Mouse (Mus musculus) frontal cortex, postnatal 36 days (tissue): ENCODE measurements around the gene Ddb2.
A peak's percentile ranks its signal among the peaks of the same experiment; 100 is the strongest.

ENCODE experiments used
- DNase-seq, 2 experiments: peaks; one replicate each; pipeline ENCODE4 v3.0.0; 2022; ENCODE audit warnings: low spot score in 2 of 2

Ddb2 gene

GRCm38 (mm10) chr2:91236601-91237510 lies at the start of gene Ddb2:
Gene Ddb2 (minus strand): TSS chr2:91236982.
- DNase-seq = peak; percentile 81

- peak; percentile 79 to 89 for DNase-seq
Observed at GRCm38 (mm10) chr2:91285885-91286505, 49.2 kb upstream of the Ddb2 start.

DNA sequence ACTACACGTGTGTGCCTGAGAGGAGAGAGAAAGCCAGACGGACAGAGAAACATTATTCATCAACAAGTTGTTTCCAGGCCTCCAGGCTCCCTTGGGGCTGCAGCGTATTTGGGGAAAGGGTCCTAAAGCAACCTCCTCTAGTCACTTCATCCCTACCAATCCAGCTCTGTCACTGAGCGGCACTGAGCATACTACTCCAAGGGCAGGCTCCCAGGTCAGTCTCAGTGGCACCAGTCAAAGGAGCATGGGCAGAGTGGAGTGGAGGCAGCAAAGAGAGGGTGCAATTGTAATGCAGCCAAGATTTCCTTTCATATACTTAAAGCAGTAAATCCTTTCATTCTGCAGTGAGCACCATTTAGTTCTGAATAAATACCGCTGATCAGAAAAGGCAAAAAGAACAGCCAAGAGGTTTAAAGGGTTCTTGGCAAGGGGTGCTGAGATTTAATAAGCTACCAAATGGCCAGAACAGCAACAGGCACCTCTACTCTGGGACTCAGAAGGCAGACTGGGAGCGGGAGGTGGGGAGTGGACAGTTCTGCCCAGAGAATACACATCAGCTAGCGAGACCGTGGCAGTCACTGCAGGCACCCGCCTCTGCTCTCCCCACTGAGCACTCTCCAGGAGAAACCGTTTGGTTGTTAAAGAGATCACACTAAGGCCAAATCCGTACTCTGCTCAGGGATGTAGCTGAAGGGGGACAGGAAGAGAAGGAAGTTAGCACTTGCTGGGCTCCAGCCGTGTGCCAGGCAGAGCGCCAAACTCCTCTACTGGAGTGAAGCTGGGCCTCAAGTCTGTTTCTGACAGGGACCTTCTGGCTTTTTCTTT lies 47.8 kb upstream of the Ddb2 start:
- DNase-seq = peak; percentile 50 to 54

- DNase-seq = no peak
Observed at GRCm38 (mm10) chr2:91283972-91284371, 47.2 kb upstream of the Ddb2 start.

DNA sequence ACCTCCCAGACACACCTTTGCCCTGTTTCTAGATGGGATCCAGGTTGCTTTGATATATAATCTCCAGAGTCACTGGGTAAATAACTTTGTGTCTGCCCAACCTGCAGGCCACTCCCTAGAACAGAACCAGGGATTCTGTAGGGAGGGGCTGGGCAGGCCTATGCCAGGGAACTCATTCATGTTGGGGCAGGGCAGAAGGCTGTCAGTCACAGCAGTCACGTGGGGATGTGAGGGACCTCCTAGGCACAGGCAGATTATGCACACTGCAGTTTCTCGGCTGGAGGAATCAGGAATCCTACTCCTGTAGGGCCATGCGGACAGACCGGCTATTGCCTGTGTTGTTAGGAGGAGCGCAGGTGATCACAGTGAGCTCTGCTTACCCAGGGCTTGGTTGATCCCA lies 44.6 kb upstream of the Ddb2 start:
- DNase-seq = no peak

- DNase-seq = no peak
Observed at GRCm38 (mm10) chr2:91279372-91279755, 42.6 kb upstream of the Ddb2 start.

DNA sequence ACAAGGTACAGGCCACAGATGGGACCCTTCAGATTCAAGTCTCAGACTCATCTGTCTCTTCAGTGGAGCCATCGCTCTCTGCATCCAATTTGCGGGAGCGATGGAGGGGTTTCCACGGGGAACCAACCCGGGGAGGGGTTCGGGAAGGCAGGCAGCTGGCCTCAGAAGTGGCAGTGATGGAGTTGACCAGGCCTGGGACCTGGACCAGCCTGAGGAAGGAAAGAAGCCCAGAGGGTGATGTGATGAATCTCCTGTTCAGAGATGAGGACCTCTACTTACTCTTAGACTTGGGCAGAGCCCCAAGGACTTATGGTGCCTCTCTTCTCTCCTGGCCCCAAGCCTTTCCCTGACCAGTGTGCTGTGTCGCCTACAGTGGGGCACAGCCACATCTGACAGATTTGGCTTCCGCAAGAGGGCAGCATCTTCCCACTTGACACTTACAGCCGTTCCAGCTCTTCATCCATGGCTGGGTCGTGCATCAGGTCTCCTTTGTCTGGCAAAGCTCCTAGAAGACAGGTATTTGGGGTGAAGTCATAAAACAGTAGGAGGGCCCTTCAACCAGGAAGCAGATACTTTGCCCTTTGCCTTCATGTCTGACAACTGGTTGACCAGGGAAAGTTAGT lies 42.1 kb upstream of the Ddb2 start:
- DNase-seq = peak in 1 of 2 experiments; percentile 67

- DNase-seq = no peak
Observed at GRCm38 (mm10) chr2:91269687-91270133, 32.9 kb upstream of the Ddb2 start.

DNA sequence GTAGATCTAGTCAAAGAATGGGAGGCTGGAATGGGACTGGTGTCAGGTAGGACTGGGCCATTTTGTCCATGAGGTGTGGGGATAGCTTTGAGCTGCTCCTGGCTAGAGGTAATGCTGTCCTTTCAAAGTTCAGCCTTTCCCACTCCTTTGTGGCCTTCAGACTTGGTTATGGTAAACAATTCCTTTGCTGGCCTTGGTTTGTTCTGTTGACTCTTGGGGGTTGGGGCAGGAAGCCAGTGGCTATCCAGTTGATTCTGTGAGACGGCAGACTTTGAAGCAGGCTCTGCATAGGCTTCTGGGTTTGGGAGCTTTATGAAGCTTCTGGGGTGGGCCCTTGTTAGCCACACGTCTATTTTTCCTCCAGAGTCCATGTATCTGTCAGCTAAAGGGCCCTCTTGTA lies 31.9 kb upstream of the Ddb2 start:
- DNase-seq = no peak

- DNase-seq = no peak
Observed at GRCm38 (mm10) chr2:91268042-91268441, 31.3 kb upstream of the Ddb2 start.

DNA sequence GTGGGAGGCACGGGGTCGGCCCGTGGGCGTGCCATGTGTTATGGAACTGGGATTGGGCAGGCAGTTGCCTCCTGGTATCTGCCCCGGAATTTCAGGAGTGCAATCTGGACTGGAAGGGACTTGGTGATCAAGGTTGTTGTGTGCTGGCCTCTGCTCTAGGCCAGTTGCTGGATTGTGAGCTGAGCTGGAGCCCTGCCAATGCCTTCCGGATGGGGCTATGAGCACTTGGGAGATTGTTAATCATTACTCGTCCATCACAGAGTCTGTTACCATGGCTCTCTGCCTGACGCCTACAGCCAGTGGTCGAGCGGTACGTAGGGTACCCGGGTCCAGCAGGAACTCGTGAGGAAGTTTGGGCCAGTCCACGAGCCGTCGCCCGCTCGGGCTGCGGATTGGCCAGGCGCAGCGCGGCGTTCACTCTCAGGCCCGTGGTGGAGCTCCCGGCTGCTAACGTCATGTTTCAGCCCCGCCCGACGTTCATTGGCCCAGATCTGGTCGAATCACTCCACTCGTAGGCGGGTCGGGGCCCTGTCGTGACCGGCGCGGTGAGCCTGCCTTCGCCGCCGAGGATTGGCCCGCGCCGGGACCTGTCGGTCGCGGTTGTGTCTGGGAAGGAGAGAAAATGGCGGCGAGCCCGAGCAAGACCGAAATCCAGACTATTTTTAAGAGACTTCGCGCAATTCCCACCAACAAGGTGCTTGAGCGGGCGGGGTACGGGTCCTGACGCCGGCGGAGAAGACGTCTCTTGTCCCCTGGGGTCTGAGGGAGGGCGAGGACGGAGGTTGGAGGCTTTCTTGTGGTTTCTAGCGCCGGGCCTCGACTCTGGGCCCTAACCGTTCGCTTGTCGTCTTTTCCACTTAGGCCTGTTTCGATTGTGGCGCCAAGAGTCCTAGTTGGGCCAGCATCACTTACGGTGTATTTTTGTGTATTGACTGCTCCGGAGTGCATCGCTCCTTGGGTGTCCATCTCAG lies 28.2 kb upstream of the Ddb2 start, which contains the start of gene Arfgap2:
Gene Arfgap2 (plus strand): TSS at position 264 of the 971 bp plus-strand sequence.
- DNase-seq = peak; percentile 98 to 99

DNA sequence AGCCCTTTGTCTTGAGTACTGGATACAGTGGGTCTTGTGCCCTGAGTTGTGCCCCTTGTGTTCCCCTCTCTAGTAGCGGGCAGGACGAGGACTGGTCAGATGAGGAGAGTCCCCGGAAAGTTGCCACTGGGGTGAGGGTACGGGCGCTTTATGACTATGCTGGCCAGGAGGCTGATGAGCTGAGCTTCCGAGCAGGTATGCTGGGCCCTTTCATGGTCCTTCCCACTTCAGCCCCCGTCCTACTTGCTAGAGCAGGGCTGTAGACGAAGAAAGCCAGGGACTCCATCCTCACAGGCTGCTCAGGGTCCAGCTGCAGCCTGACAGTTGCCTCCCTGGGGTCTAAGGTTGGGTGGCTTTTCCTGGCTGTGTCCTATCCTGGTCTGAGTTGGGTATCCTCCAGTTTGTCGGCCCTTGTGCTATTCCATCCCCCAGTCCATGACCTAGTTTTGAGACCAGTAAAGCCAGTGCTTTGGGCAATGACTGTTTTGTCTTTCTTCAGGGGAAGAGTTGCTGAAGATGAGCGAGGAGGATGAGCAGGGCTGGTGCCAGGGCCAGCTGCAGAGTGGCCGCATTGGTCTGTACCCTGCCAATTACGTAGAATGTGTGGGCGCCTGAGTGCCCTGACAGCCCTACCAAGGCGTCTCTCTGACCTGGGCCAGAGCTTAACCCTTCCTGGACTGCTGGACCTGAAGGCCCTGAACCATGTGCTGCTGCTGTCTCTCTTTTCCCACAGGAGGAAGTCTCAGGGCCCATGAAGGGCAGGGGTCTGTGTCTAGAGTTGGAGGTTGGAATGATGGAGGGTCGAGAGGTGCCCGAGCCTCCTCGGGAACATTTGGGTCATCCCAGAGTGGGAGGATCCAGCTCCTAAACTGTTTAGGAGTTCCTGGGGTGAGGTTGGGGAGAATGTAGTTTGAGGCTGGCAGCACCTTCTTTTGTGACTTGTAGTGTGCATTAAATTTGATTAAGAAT lies 27.2 kb upstream of the Ddb2 start:
- no peak for DNase-seq

GRCm38 (mm10) chr2:91259493-91259892 lies 22.7 kb upstream of the Ddb2 start:
- no peak for DNase-seq

DNA sequence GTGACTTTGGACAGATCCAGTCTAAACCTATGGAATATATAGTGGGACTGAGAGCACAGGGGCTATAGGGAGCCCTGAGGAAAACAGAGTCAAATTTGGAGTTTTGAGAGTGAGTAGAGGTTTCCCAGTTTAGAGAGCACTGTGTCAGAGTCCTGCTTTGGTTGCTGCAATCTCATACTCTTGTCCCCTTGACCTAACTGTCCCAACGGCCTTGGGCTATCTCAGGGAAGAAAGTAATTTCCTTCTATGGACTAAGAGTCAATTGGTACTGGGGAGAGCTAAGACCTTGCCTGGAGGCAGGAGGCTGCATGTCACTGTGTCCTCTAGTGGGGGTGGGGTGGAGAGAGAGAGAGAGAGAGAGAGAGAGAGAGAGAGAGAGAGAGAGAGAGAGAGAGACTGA lies 22.0 kb upstream of the Ddb2 start:
- no peak for DNase-seq

DNA sequence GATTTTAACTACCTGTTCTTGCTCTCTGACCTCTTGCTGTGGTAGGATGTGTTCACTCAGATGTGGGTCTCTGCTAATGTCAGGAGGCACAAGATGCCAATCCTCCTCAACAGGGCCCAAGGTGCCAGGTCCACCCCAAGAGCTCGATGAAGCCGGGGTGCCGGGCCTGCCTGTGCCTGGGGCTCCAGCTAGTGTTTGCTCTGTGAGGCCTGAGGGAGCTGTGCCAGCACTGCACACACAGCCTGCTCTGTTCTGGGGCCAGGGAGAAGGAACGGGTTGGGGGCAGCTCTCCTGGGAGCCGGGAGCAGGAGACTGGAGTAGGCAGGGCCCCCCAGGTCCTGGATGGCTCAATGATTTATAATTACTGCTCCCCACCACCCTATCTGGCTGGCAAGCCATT lies 21.3 kb upstream of the Ddb2 start:
- peak in 1 of 2 experiments; percentile 57 for DNase-seq

- DNase-seq = no peak
Observed at GRCm38 (mm10) chr2:91257126-91257980, 20.6 kb upstream of the Ddb2 start.

- DNase-seq = peak; percentile 43 to 47
Observed at GRCm38 (mm10) chr2:91256256-91257125, 19.7 kb upstream of the Ddb2 start.
